Mouse (Mus musculus) CH12.LX (cell line): Measurements from ENCODE around the gene Bad.

Source experiments
- CTCF ChIP-seq, 2 experiments: IDR thresholded peaks in 1 of 2; conservative IDR thresholded peaks in 1 of 2; 2 replicates each; pipeline ENCODE4 v1.5.1; 2011 to 2012; ENCODE audit warnings: low read depth in 2 of 2, low read length in 2 of 2, improper control_type of control experiment in 1 of 2, inconsistent platforms in 1 of 2, mild to moderate bottlenecking in 1 of 2, moderate library complexity in 1 of 2
- ETS1 ChIP-seq: conservative IDR thresholded peaks from 2 replicates; pipeline ENCODE4 v1.6.1; 2012; ENCODE audit warnings: low read depth, mild to moderate bottlenecking, inconsistent platforms, low read length, improper control_type of control experiment, moderate library complexity
- HCFC1 ChIP-seq: IDR thresholded peaks from 2 replicates; pipeline ENCODE4 v1.6.1; 2012; ENCODE audit warnings: low read depth, mild to moderate bottlenecking, inconsistent platforms, low read length, improper control_type of control experiment
- MAFK ChIP-seq: IDR thresholded peaks from 2 replicates; pipeline ENCODE4 v1.6.1; 2011; ENCODE audit warnings: low read length, improper control_type of control experiment; ENCODE audit not compliant: insufficient replicate concordance
- MEF2A ChIP-seq: IDR thresholded peaks from 2 replicates; pipeline ENCODE4 v1.6.1; 2014; ENCODE audit warnings: low read depth, mild to moderate bottlenecking, inconsistent platforms, low read length, improper control_type of control experiment, borderline replicate concordance
- SIN3A ChIP-seq: IDR thresholded peaks from 2 replicates; pipeline ENCODE4 v1.6.1; 2012; ENCODE audit warnings: low read length, improper control_type of control experiment, inconsistent platforms
- TCF12 ChIP-seq: IDR thresholded peaks from 2 replicates; pipeline ENCODE4 v1.6.1; 2014; ENCODE audit warnings: low read depth, mild to moderate bottlenecking, inconsistent platforms, low read length, improper control_type of control experiment
- USF2 ChIP-seq: conservative IDR thresholded peaks from 2 replicates; pipeline ENCODE4 v1.6.1; 2011; ENCODE audit warnings: low read depth, low read length, improper control_type of control experiment

GRCm38 (mm10) chr19:6980381-6981093 is 38.9 kb downstream of the Bad start, which contains the start of gene Fkbp2:
- TF ChIP-seq MAFK (no peak), USF2 (no peak), ETS1 (no peak), CTCF (conservative IDR thresholded peaks at IDR 0.05 in 1 of 2, IDR thresholded peaks at IDR 0.05 in 1 of 2; ENCODE audit: low read depth in 2 of 2, low read length in 2 of 2) (no peak), MEF2A (no peak), SIN3A (peak; percentile 95), TCF12 (peak; percentile 90), HCFC1 (peak; percentile 73)
